Mouse (Mus musculus): Measurements from ENCODE around the gene Itpripl1.
"Not testable (repeated sequence)": the region's sequence is repeated elsewhere in the genome, so short reads cannot be mapped to it uniquely, and the experiment has no call there.

Itpripl1 gene

DNA sequence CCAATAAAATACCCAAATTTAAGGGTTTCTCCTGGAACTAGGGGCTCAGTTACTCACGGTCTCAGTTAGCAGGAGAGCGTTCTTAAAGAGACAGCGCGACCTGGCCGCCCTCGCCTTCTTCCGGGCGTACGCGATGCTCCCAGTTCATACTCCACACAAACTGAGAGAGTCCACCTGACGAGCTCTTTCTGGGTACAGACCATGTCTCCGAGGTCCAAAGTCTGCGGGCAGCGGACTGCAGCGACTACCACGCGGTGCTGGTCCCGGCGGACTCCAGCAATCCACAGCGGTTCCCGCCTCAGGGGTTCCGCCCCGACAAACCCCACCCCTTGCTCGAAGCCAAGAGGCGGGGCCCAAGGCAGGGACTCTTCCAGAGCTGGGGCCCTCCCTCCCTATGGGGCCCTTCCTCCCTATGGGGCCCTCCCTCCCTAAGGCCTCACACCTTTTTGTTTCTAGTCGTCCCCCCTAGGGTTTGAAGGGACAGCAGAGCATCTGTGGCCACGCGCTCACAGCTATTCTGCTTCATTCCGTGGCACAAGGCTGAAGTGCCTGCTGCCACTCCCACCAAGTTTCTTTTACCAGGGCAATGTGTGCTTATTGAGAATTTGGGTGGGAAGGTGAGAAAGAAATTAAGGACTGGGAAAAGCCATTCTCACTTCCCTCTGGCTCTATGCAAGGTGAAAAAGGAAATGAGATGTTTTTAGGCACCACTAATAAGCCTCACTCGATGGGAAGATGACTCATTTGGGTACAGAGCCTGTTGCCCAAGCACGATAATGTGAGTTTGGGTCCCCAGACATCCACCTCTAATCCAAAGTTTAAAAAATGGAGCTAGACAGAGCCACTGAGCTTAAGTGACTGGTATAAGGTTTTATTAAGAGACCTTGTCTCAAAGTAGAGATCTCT lies at the start of gene Itpripl1:
Gene Itpripl1, minus strand, starts transcription at position 285 of the 906 bp plus-strand sequence.
- peak; percentile 88 for DNase-seq (ENCODE audit: low read depth, low spot score)

GRCm38 (mm10) chr2:127189574-127189973 lies 46.3 kb upstream of the Itpripl1 start:
- DNase-seq (ENCODE audit: low read depth, low spot score): no peak

- DNase-seq (ENCODE audit: low read depth, low spot score): peak; percentile 78
These were observed 39.5 kb upstream of the Itpripl1 start for GRCm38 (mm10) chr2:127182598-127183381.

DNA sequence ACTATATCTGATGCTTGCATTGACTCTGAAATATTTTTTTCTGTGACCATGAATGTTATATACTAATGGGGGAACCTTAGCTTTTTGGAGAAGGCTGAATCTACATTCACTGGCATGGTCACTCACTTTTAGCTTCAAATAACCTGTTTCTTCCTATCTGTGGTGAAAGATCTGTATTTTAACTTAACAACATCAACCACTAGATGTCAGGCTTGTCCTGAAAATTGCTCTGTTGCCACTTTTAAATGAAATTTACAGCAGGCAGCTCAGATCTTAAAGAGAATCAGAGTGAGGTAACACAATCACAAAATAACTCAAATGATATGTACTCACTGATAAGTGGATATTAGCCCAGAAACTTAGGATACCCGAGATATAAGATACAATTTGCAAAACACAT lies 23.0 kb upstream of the Itpripl1 start:
- DNase-seq (ENCODE audit: low read depth, low spot score): peak; percentile 66

DNA sequence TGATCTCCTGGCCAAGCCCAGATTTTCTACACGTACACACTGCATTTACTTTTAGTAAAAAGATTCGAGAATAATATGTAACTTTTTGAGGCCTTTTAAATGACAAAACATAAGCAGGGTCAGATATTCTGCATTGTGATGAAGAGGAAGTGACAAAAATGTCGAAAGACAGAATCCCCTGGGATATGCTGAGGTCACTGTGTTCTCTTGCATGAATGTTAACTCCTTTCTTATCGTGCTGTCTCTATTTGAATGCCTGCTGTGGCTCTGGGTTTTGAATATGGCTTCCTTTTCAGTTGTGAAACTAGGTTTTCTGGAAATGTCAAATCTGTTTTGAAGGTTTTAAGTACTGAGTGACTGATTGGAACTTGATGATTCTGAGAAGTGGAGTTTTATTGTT lies 22.4 kb upstream of the Itpripl1 start:
- peak; percentile 16 for DNase-seq (ENCODE audit: low read depth, low spot score)

- DNase-seq (ENCODE audit: low read depth, low spot score): no peak
These were observed 2.5 kb upstream of the Itpripl1 start for GRCm38 (mm10) chr2:127145699-127146098.

- peak; percentile 42 for DNase-seq (ENCODE audit: low read depth, low spot score)
These were observed 575 bp downstream of the Itpripl1 start for GRCm38 (mm10) chr2:127142577-127143157.

DNA sequence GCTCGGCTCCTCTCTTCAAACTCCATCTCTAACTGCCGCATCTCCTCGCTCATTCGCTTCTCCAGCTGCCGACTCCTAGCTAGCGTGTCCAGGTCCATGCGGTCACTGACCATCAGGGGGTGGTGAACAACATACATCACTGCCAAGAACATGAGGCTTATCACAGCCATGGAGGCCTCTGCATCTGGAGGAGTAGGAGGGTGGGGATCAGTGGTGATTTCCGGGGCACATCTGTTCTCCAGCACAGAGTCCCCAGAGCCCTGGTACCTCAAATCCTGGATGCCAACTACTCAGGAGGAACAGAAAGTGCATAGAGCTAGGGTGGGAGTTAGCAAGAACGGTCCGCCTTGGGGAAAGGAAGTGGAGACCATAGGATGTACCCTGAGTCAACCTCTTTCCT lies 1.2 kb downstream of the Itpripl1 start:
- DNase-seq (ENCODE audit: low read depth, low spot score): no peak

DNA sequence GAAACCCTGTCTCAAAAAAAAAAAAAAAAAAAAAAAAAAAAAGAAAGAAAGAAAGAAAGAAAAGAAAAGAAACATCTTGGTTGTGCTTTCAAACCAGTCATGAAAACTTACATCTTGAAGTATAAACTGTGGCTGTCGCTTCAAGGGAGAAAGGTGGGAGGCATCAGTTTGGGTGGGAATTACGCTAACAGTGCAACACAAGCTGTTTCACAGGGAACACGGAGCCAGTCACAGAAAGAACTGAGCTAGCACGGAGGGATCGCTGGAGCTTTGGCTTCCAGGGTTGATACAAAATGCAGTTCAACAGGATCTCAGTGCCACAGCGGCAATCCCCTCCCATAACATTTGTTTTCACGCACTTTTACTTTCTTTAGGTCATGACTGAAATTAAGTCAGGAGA lies 3.2 kb downstream of the Itpripl1 start:
- no peak for DNase-seq (ENCODE audit: low read depth, low spot score)

DNA sequence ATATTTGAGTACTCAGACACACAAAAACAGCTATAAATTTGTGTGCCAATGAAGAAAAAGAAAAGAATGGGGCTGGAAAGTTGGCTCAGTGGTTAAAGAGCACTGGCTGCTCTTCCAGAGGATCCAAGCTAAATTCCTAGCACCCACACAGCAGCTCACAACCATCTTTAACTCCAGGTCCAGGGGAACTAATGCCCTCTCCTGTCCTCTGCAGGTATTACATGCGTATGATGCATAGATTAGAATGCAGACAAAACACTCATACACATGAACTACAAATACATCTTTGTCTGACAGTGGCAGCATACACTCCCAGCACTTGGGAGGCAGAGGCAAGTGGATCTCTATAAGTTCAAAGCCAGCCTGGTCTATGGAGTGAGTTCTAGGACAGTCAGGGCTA lies 3.6 kb downstream of the Itpripl1 start:
- no peak for DNase-seq (ENCODE audit: low read depth, low spot score)

- no peak for DNase-seq (ENCODE audit: low read depth, low spot score)
These were observed 4.1 kb downstream of the Itpripl1 start for GRCm38 (mm10) chr2:127139094-127139493.

- no peak for DNase-seq (ENCODE audit: low read depth, low spot score)
These were observed 4.8 kb downstream of the Itpripl1 start for GRCm38 (mm10) chr2:127138449-127138848.

- DNase-seq (ENCODE audit: low read depth, low spot score): no peak
These were observed 5.3 kb downstream of the Itpripl1 start for GRCm38 (mm10) chr2:127137838-127138420.

DNA sequence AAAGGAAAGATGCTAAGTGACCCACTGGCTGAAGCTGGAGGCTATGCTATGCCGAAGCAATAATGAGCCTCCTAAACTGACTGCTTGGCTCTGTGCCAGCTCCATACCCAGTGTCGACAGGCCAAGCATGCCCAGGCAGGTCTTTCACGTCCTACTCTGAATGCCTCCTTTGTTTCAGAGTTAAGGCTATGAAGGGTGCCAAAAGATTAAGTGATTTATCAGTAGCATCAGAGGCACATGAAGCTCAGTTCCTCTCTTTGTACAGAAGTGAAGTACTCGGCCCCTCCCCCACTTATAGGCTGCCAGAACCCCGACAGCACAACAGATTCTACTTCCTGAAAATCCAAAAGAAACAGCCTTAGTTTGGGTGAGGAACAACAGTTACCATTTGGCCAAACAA lies 6.3 kb downstream of the Itpripl1 start:
- DNase-seq (ENCODE audit: low read depth, low spot score): peak; percentile 72

DNA sequence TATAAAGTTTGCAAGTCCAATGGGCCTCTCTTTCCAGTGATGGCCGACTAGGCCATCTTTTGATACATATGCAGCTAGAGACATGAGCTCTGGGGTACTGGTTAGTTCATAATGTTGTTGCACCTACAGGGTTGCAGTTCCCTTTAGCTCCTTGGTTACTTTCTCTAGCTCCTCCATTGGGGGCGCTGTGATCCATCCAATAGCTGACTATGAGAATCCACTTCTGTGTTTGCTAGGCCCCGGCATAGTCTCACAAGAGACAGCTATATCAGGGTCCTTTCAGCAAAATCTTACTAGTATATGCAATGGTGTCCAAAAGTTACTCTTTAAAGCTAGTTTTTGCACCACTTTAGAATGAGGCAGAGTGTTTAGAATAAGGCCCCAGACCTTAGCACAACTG lies 8.0 kb downstream of the Itpripl1 start:
- DNase-seq (ENCODE audit: low read depth, low spot score): not testable (repeated sequence)

- DNase-seq (ENCODE audit: low read depth, low spot score): peak; percentile 96
These were observed 9.4 kb downstream of the Itpripl1 start, which contains the start of gene Ncaph for GRCm38 (mm10) chr2:127133621-127134461. Ncaph (minus strand) TSS chr2:127133954.

DNA sequence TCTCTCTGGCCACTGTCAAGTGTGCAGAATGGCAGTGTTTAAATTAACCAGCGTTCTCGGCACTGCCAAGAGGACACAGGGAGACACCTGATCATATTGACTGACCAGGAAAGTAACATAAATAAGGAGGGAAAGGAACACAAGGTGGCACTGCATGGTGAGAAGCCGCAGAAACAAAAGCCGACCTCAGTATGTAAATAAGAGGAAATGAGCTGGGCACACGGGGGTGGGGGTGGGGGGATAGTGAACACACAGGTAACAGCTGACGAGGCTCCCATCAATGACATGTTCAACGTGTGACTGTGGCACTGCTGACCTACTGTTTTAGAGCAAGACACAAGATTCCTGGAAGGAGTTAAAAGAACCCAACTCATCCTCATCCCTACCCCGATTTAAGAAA lies 11.9 kb downstream of the Itpripl1 start:
- DNase-seq (ENCODE audit: low read depth, low spot score): peak; percentile 81

DNA sequence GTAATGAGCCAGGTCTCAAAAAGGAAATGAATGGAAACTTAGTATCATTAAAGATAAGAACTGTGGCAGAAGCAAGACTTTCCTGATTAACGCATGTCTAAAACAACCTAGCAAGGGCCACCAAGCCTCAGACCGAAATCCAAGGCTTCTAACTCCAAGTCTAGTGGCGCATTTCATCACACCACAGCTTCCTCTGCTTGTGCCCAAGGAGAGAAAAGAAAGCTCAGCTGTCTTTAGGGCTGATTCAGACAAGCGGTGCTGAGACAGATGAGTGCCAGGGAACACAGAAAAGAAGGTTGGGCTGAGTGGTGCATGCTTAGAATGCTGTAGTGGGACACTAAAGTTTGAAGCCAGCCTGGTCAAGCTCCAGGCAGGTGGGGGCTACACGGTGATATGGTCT lies 14.3 kb downstream of the Itpripl1 start:
- no peak for DNase-seq (ENCODE audit: low read depth, low spot score)

GRCm38 (mm10) chr2:127121591-127122235 lies 21.5 kb downstream of the Itpripl1 start:
- DNase-seq (ENCODE audit: low read depth, low spot score): no peak

DNA sequence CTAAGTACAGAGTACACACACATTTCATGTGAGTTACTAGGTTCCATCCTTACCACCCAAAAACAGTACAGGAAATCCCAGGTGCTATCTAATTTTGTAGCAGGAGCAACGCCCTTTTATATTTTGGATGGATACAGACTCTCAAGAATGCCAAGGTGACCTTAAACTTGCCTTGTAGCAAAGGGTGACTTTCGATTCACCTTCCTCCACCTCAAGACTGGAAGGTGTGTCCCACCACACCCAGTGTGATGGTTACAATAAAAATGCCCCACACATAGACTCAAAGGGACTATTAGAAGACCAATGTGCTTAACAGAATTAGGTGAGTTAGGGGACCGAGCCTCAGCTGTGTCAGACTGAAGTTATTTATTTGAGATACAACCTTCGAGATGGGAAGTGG lies 34.3 kb downstream of the Itpripl1 start:
- DNase-seq (ENCODE audit: low read depth, low spot score): no peak

Measured in A20 (cell line).